Mouse (Mus musculus) left cerebral cortex, adult 2 months (tissue): ENCODE data around the gene Gpr142. TPM values are rescaled to one million over a fixed set of nuclear protein-coding genes. Genes with fewer than 3 reads are reported as not detected.

Source experiments
- DNase-seq, 2 experiments: peaks; one replicate each; pipeline ENCODE4 v3.0.0; 2021 to 2022; ENCODE audit warnings: low spot score in 2 of 2, mixed read lengths in 1 of 2; ENCODE audit errors: extremely low spot score in 1 of 2
- H3K27ac ChIP-seq: fragments of 200-600 bp; 2 replicates; pipeline ENCODE4 v1.8.1; 2022
- H3K4me3 ChIP-seq: fragments of 200-600 bp; 2 replicates; pipeline ENCODE4 v1.8.1; 2022
- CTCF ChIP-seq: fragments of 200-600 bp; IDR thresholded peaks from 2 replicates; pipeline ENCODE4 v1.8.1; 2022; ENCODE audit warnings: antibody characterized with exemption, mild to moderate bottlenecking, moderate library complexity
- intact Hi-C: fragments of 180-260 bp; cut with DNase I; formaldehyde crosslinking; loops from one replicate; pipeline ENCODE4 v1.15.1; 2025
- total RNA-seq, 2 experiments: library from RNA; stranded (reverse); gene quantifications; 2 replicates each; pipeline ENCODE4 v1.2.3; 2021

The Gpr142 gene
- total RNA-seq, 2 experiments from 2014 or later = not detected

DNA sequence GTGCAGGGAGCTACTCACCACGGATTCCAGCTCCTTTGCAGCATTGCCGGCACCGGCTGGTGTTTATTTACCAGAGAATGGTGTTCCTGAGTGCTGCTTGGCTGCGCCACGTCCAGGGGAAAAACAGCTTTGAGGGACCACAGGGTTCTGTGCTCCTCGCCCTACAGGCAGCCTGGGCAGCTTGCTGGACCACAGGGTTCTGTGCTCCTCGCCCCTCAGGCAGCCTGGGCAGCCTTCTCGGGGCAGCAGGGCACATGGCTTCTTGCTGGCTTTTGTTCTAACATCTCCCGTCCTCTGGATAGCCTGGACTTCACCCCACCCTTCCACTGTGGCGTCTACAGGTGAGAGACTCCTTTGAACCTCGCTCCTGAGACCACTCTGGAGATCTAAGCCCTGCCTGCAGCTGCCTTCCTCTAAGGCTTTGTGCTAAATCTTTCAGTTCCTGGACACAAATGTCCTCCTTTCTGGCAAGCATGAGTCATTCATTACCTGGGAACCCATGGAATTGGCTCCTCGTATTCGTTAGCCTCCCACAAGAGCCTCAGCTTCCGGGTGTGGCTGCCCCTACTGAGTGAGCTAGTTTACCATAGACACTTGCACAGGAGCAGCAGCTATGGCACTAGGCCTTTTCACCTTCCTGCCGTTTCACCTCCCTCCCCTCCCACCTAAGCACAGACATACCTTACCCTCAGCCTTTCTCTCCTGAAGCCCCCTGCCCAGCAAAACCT is 4.0 kb downstream of the Gpr142 start:
- intact Hi-C loops = no loop called here
- no peak for DNase-seq
- Histone ChIP-seq H3K4me3 (no peak overlapping the region), H3K27ac (no peak overlapping the region)
- TF ChIP-seq CTCF = no peak

DNA sequence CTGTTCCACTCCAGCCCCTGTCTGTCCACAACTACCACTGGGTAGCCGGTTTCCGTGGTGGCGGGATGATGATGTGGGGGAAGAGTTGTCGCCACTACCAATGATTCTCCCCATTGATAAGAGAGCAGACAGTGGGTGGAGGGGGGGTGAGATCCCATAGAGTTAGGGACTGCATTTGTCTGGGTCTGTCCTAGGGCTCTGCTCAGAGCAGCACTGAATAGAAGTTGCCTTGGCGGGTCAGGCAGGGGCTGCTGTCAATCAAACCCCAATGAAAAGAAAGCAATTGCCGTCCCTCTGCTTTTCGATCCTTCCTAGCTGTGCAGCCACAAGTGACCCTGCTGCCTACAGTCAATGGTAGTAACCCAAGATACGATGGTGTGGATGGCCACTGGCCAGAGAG is 5.3 kb downstream of the Gpr142 start:
- no peak for DNase-seq
- intact Hi-C loops = no loop called here
- TF ChIP-seq CTCF = no peak
- H3K27ac ChIP-seq = no peak overlapping the region
- H3K4me3 ChIP-seq = no peak overlapping the region

DNA sequence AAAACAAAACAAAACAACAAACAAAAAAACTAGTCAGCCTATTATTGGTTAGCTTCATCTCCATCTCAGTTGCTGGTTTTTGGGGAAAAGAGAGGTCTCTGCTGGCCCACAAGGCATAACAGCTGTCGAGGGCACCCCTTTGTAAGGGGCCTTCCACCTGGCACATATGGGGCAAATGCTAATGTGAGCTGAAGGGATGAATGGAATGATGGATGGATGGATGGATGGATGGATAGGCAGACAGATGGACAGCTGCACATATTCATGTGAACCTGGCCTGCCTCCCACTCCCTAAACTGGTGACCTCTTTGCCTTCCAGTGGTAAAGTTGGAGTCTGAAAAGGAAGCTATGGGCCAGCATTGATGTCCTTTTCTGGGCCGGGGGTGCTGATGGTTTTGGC is 8.3 kb downstream of the Gpr142 start:
- TF ChIP-seq CTCF = no peak
- intact Hi-C loops = no loop called here
- DNase-seq = no peak
- Histone ChIP-seq H3K27ac (no peak overlapping the region), H3K4me3 (no peak overlapping the region)

DNA sequence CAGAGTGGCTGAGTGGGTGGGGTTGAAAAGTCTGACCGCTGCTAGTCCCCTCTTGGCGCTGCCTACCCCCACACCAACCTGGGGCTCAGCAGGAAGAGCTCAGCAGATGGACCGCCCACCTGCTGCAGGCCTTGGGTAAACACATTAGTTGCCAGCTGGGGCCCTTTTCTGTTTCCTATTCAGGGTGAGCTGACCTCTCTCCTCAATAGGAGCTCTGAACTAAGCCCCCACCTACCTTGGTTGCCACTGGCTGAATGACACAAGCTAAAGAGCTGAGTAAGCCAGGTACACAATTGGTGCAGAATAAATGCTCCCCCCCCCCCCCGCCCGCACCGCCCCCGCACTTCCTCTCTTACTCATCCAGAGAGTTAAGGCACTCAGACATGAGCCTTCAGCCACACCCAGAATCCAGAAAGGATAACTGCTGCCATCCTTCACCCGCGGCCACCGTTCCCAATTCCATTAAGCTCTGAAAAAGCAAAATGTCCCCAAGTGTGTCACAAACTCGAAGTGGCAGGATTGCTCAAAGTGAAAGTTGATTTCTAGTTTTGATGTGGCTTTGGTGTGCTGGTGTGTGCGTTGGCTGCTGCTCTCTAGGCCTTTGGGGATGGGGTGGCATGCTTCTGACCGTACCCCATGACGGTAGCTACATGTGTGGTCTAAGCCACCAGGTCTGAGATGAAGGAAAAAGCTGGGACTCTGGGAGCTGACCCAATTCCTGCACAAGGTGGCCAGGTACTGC is 9.1 kb downstream of the Gpr142 start:
- Histone ChIP-seq H3K27ac (no peak overlapping the region), H3K4me3 (no peak overlapping the region)
- no peak for DNase-seq
- intact Hi-C loops = no loop called here
- TF ChIP-seq CTCF = no peak

DNA sequence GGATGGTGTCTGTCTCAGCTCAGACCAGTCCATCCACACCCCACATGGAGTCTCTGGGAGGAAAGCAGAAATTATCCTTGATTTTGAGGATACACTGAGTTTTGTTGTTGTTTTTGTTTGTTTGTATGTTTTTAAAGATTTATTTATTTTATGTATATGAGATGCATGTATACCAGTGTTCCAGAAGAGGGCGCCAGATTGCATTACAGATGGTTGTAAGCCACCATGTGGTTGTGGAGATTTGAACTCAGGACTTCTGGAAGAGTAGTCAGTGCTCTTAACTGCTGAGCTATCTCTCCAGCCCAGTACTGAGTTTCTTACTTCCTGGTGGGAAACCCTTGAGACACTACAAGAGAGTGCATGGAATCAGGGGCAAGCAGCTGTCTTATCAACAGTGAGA is 10.6 kb downstream of the Gpr142 start:
- TF ChIP-seq CTCF = peak; percentile 51
- Histone ChIP-seq H3K4me3 (no peak overlapping the region), H3K27ac (no peak overlapping the region)
- intact Hi-C loops = no loop called here
- no peak for DNase-seq

DNA sequence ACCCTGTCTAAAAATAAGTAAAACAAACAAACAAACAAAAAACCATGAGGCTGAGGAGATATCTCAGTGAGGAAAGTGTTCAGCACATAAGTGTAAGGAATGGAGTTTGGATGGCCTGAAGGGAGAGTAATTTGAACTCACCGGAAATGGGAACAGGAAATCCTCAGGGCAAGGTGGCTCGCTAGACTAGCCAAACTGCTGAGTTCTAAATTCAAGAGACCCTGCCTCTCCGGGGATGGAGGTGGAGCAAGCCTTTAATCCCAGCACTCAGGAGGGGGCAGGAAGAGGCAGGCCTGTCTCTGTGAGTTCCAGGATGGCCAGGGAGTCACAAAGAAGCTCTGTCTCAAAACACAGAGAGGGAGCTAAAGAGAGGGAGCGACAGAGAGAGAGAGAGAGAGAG is 11.6 kb downstream of the Gpr142 start:
- intact Hi-C loops = loop anchor here (10.0 kb wide), 1 partner anchor 244 kb away; no protein-coding TSS in a partner anchor
- Histone ChIP-seq H3K27ac (no peak overlapping the region), H3K4me3 (no peak overlapping the region)
- DNase-seq = no peak
- no peak for TF ChIP-seq CTCF

DNA sequence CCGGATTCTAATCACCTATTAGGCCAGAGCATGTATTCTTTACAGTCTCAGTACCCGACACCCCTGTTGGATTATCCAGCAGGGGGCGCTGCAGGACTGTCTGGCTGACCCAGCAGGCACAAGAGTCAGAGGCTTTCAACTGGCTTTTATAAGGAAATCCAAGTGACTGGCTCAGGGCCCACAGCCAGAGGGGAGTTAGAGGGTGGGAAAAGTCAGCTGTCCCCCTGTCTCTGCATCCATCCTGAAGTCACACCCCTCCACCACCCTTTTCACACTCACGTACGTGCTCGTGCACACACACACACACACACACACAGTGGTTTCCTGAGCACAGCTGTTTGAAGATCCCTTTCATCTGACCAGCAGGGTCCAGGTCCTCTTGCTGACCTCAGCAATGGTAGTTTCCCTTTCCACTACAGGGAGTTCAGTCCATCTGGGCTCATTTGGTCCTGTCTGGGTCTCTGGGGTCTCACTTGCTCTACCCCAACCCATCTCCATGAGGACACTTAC is 14.1 kb downstream of the Gpr142 start:
- intact Hi-C loops = loop anchor here (1.0 to 10.0 kb wide), 3 partner anchors 65 to 242 kb away; no protein-coding TSS in a partner anchor
- peak; percentile 99 for TF ChIP-seq CTCF

DNA sequence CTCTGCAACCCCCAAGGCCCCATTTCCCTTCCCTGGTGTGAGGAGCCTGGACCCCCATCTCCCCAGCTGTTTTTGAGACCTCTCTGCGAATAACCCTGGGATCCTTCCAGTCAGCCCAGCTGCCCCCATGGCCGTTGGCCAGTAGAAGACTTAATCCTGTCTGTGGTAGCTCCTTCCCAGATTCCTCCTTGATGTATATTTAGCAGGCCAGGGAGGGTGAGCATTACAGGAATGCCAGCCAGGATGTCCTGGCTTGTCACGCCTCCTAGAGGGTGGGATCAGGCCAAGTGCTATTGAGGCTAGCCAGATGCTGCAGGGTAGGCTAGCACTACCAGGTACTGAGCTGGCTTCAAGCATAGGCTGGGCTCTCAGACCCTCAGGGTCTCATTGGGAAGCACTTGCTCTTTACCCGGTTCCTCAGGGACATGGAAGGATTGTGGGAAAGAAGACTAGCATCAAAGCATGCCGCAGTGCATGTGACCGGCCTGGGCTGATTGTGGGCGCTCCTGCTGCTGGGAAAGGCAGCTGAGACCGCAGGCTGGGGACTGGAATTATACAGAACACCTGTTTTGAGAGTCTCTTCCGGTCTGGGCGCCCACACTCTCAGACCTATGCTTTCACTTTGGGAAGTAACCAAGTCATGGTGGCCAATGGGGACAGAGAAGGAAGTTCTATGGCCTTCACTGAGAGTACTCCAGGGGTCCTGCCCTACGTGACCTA is 16.3 kb downstream of the Gpr142 start:
- intact Hi-C loops = loop anchor here (5.0 to 10.0 kb wide), 2 partner anchors 37 to 240 kb away; partner anchors contain the start of gene Gprc5c
- TF ChIP-seq CTCF = no peak
- no peak for DNase-seq
- Histone ChIP-seq H3K4me3 (no peak overlapping the region), H3K27ac (no peak overlapping the region)

More for the DNA sequence above, 14.1 kb downstream of the Gpr142 start:
- DNase-seq = peak; percentile 87 to 93
- no peak overlapping the region for H3K4me3 ChIP-seq
- no peak overlapping the region for H3K27ac ChIP-seq

DNA sequence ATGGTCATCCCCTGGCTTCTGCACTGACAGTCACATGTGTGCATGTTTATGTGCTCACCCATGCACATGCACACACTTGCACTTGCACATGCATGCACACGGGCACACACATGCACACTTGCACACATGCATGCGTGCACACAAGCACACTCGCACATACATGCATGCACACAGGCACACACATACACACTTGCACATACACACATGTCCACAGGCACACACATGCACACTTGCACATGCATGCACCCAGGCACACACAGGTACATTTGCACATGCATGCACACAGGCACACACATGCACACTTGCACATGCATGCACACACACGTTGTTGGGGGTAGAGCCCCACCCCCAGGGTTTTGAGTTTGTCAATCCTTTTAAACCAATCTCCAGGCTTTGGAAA is 18.2 kb downstream of the Gpr142 start:
- Histone ChIP-seq H3K27ac (no peak overlapping the region), H3K4me3 (no peak overlapping the region)
- intact Hi-C loops = loop anchor here (5.0 to 10.0 kb wide), 2 partner anchors 35 to 238 kb away; partner anchors contain the start of gene Gprc5c
- TF ChIP-seq CTCF = no peak
- no peak for DNase-seq

DNA sequence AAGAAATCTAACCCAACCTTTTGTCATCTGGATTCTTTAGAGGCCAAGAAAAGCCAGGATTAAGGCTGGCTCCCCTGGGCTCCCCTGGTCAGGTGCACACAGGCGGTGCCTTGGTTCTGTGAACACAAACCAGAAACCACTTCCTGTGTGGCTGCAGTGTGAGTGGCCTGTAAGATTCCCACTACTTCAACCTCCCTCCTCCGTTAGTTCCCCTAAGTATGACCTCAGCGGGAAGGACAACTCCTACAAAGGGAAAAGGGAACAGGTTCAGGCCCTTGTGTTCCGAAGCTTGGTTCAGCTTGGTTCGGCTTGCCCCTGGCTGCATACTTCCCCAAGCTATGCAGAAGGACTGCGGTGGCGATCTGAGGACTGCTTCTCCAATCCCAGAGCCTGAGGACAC is 19.5 kb downstream of the Gpr142 start:
- H3K27ac ChIP-seq = no peak overlapping the region
- intact Hi-C loops = loop anchor here (5.0 to 10.0 kb wide), 2 partner anchors 34 to 237 kb away; partner anchors contain the start of gene Gprc5c
- DNase-seq = no peak
- no peak overlapping the region for H3K4me3 ChIP-seq
- TF ChIP-seq CTCF = no peak

DNA sequence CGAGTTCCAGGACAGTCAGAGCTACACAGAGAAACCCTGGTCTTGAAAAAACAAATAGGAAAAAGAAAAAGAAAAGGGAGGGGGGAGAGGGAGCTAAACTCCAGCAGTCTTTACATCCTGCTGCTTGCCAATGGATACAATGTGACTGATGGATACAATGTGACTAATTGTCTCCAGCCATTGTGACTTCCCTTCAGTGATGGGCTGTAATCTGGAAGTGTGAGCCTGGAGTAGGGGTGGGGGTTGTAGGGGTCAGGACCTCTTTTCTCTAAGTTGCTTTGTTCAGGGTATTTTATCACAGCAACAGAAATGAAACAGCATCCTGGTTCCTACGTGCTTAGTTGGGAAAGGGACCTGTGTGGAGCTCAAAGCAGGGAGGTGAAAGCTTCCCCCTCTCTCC is 20.4 kb downstream of the Gpr142 start:
- TF ChIP-seq CTCF = no peak
- intact Hi-C loops = loop anchor here (5.0 to 10.0 kb wide), 2 partner anchors 33 to 236 kb away; partner anchors contain the start of gene Gprc5c
- Histone ChIP-seq H3K27ac (no peak overlapping the region), H3K4me3 (no peak overlapping the region)
- DNase-seq = no peak
